Mouse (Mus musculus): Measurements from ENCODE around the gene Parp6.

Parp6 gene

GRCm38 (mm10) chr9:59616622-59617306, at the start of gene Parp6:
Gene Parp6, plus strand, starts transcription at chr9:59617284.
- peak; percentile 100 for DNase-seq (ENCODE audit: low read depth, low spot score)

GRCm38 (mm10) chr9:59571852-59572251, 45.2 kb upstream of the Parp6 start:
- no peak for DNase-seq (ENCODE audit: low read depth, low spot score)

GRCm38 (mm10) chr9:59577401-59577800, 39.7 kb upstream of the Parp6 start:
- no peak for DNase-seq (ENCODE audit: low read depth, low spot score)

DNA sequence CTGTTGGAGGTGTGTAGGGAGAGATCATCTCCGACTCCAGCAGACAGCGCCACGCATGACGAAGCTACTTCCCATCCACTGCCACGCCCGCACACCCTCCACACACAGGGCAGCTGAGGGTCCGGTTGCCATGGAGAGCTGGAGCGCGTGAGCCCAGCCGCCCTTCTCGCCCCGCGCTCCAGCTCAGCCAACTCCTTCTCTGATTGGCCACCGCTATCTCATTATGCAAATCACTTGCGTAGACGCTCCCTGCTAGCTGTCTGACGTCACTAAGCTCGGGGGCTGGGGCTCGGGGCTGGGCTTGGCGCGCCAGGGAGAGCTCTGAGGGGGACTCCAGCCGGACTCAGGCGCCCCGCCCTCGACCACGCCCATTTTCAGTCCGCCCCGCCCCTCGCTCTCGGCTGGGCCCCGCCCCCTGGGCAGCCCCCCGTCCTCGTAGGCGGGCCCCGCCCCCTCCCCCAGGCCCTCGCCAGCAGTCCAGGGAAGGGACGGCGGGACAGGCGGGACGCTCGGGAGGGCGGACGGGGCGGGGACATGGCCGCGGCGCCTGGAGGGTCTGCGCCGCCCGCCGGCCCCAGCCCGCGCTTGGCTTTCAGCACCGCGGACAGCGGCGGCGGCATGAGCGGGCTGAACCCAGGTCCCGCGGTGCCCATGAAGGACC, 39.1 kb upstream of the Parp6 start, which contains the start of gene Celf6:
Celf6 (plus strand) TSS at position 74 of the 661 bp plus-strand sequence.
- peak; percentile 86 for DNase-seq (ENCODE audit: low read depth, low spot score)

DNA sequence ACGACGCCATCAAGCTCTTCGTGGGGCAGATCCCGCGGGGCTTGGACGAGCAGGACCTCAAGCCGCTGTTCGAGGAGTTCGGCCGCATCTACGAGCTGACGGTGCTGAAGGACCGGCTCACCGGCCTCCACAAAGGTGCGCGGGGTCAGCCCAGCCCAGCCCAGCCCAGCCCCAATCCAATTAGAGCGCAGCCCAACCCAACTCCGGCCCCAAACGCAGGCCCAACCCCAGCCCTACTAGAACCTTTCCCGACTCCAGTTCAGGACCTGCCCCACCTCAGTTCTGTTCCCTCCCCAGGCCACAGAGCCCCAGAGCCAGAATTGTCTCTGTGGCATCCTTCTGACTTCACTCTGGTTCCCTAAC, 38.6 kb upstream of the Parp6 start:
- no peak for DNase-seq (ENCODE audit: low read depth, low spot score)

- DNase-seq (ENCODE audit: low read depth, low spot score), result peak; percentile 73
Measured at GRCm38 (mm10) chr9:59584871-59585308, 32.2 kb upstream of the Parp6 start.

DNA sequence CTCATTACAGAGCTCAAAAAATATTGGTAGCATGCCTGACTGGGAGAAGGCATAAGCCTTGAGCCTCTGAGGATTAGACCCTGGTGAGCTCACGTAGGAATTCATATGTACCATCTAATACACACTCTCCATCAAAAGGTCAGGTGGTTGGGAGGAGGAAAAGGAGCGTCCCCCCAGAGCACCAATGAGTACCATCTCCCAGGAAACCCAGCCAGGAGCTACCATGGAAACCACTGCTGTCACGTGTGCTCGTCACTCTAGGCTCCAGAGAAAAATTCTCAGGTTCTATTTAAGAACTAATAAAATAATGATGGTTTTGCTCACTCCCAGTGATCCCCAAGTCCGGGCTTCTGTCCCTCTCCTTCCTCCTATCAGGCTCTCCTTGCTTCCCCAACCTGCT, 28.8 kb upstream of the Parp6 start:
- no peak for DNase-seq (ENCODE audit: low read depth, low spot score)

DNA sequence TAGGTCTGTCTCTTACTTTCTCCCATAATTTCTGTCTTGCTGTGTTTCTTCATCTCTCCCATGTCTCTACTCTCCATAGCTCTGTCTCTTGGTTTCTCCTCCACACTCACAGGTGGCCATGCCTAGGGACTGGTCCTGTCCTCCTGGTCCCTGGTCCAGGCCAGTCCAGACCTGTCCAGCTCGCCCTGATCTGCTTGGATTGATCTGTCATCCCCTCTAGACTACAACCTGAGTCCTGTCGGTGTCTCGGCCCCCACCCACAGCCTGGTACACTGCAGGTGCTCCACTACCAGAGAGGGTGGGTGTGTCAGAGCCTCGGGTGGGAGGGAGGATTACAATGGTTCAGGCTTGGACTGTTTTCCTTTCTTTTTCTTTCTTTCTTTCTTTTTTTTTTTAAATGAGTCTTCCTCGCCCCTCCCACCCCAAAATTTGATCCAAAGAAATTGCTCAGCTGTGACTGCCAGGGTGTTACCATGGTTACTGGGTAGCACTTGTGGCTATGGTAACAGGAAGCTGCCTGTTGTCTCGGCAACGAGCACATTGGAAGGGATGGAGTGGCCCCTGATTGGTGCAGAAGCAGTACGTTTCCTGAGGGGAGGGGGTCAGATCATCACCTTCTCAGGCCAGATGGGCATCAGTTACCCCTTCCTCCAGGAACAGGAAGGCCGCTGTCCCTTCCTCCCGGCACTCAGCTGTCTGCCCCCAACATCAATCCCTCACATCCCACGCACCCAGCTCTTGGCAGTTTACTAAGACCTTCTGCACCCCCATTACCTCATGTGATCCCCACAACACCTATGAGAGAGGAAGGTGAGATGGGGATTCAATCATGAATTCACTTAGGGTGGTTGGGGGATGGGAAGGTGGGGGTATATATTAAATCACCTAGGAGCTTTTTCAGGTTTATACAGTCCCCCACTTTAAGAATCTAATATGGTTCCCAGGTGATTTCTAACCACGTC, 28.1 kb upstream of the Parp6 start:
- DNase-seq (ENCODE audit: low read depth, low spot score), result no peak

DNA sequence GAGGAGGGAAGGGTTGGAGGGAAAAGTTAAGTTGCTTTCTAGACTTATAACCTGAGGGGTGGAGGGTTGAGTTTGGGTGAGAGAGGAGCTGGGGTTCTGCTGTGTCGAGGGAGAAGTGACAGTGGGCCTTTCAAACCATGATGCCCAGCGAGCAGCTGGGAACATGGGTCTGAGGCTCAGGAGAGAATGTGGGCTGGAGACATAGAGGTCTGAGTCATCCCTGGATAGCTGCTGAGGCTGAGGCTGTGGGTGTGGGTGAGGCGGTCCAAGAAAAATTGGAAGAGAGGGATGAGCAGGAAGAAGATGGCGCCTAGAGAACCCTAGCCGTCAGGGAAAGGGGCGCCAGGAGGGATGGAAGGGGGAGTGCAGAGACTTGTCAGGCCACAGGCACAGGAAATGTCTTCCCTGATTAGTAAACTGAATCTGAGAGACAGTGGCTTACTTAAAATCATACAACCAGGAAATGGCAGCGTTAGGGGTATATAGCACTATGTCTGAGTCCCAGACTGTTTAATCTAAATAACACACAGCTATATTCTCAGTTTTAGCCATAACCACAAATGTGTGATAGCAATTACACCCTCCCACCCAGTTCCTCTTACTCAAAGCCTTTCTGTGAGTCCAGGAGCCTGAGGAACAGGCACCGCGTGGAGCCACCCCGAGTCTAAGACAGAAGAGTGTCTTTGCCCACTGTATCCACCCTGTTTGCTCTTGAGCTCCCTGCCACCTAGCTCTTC, 27.2 kb upstream of the Parp6 start:
- DNase-seq (ENCODE audit: low read depth, low spot score), result no peak

- no peak for DNase-seq (ENCODE audit: low read depth, low spot score)
Measured at GRCm38 (mm10) chr9:59601661-59602060, 15.4 kb upstream of the Parp6 start.

- DNase-seq (ENCODE audit: low read depth, low spot score), result no peak
Measured at GRCm38 (mm10) chr9:59605967-59606366, 11.1 kb upstream of the Parp6 start.

DNA sequence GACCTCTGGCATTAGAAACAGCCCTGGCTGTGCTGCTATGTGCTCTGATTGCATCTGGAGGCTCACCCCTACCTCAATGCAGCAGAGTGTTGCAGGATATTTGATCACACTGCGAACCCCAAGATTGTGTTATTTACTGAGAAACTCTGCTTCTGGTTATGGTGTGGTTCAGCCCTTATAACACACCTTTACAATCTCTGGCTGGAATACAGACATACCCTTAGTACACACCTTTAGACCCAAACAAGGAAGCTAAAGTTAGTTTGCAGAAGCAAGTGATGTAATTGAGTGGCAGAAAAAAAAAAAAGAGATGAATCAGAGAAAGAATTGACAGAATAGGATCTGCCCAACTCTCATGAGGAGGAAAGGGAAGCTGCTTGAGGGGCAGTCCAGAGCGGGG, 6.1 kb upstream of the Parp6 start:
- no peak for DNase-seq (ENCODE audit: low read depth, low spot score)

DNA sequence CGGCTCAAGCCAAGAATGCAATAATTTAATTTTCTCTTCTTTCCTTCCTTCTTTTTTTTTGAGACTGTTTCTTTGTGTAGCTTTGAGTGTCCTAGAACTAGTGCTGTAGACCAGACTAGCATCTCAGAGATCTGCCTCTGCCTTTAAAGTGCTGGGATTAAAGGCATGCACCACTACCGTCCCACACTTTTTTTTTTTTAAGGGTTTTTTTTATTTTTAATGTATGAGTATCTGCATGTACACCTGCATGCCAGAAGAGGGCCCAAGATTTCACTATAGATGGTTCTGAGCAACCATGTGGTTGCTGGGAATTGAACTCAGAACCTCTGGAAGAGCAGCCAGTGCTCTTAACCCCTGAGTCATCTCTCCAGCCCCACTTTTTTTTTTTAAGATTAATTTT, 1.3 kb upstream of the Parp6 start:
- DNase-seq (ENCODE audit: low read depth, low spot score), result no peak

GRCm38 (mm10) chr9:59617307-59617973, 356 bp downstream of the Parp6 start:
- no peak for DNase-seq (ENCODE audit: low read depth, low spot score)

- DNase-seq (ENCODE audit: low read depth, low spot score), result no peak
Measured at GRCm38 (mm10) chr9:59638372-59638771, 21.3 kb downstream of the Parp6 start.

DNA sequence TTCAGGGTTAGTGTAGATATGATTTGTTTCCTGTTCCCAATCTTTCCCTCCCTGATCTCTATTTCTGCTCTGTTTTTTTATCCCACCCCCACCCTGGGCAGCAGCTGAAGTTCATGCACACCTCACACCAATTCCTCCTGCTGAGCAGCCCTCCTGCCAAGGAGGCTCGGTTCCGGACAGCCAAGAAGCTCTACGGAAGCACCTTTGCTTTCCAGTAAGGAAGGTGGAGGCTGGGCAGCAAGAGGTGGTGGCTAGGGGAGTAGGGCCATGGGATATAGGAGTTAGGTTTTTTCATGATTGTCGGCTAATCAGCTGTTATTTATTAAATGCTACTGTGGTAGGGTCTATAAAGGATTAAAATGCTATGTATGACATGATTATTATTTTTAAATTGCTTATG, 22.9 kb downstream of the Parp6 start:
- DNase-seq (ENCODE audit: low read depth, low spot score), result no peak

DNA sequence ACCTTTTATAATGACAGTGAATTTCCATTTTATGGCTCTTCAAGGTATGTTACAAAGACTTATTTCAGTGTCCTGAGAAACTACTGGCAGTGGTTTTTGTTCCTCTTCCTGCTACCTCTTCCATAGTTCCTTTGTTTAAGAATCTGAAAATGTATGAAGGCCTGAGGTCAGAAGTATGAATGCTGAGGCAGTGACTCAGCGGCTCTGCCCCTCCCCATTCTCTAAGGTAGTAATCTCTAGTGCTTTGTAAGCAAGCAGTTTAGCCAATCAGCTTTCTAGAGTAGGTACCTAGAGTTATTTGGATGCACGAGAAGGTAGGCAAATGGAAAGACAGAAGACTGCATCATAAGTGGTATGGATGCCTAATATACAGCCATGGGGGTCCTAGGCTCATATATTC, 24.2 kb downstream of the Parp6 start:
- DNase-seq (ENCODE audit: low read depth, low spot score), result no peak

DNA sequence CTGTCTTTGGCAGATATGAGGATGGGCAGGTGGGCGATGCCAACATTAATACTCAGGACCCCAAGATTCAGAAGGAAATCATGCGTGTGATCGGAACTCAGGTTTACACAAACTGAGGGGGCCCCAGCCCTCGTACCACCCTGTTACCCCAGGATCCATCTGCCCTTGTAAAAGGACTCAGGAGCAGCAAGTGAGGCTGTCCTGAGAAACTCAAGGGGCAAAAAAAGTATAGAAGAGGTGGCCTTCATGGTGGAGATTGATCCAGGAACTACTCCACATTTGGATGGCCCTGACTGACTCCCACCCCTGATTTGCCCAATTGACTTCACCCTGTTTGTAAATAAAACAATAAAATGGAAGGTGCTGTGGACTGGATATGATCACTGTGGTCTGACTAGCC, 32.8 kb downstream of the Parp6 start:
- DNase-seq (ENCODE audit: low read depth, low spot score), result no peak

DNA sequence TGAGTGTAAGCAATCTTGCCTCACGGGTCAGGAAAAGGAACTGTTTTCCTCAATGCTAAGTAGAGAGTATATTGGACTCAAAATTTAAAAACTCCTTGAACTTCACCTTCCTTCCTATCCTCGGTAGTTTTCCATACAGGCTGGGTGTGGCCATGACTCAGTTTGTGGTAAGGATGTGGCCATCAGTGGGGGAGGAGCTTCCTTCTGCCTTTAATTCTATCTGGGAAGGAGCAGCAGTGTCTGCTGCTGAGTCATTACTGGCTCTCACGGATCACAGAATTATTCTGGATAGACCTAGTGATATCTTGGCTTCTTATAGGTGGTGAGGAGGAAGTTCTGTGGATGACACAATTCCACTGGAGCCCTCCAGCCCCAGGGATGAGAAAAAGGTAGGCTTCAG, 36.3 kb downstream of the Parp6 start:
- no peak for DNase-seq (ENCODE audit: low read depth, low spot score)

DNA sequence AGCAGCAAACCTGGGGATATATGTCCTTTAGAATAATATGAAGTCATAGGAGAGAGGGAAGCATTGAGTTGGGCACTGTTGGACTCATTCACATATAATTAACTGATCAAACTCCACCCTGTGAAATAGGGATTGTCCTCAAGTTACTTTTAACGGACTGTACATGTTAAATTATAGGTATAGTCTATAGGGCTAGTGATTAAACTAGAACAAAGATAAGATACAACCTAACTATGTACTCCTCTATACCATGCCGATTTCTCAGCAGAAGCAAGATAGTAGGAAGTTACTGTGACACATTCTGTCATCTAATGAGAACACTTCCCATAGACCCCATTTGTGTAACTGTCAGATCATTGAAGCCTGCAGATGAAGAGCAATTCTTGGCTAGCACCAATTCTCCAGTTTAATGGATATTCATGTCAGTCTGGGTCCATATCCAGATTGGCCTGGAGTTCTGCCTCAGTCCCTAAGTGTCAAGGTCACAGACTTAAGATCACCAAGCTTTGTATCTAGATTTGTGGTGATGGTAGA, 37.4 kb downstream of the Parp6 start:
- no peak for DNase-seq (ENCODE audit: low read depth, low spot score)
